Mouse (Mus musculus) kidney, postnatal 0 days (tissue): ENCODE results near the gene Cilp. TPM values are rescaled to one million over a fixed set of nuclear protein-coding genes. Genes with fewer than 3 reads are reported as not detected.
"Not testable (repeated sequence)": the region's sequence is repeated elsewhere in the genome, so short reads cannot be mapped to it uniquely, and the experiment has no call there.

Experiments used
- ATAC-seq: fragments of 200-750 bp; cut with Nextera tagmentation; replicated peaks from 2 replicates; pipeline ENCODE4 v1.8.0; 2017; ENCODE audit warnings: low read depth, moderate number of reproducible peaks, moderate TSS enrichment, moderate library complexity; ENCODE audit not compliant: low FRiP score
- DNase-seq: peaks from one replicate; pipeline ENCODE4 v3.0.0-alpha.2; 2016; ENCODE audit warnings: low spot score
- H3K27ac ChIP-seq: fragments of 300-500 bp; sonication (generic); 2 replicates; pipeline ENCODE4 v1.5.1; 2014; ENCODE audit warnings: mild to moderate bottlenecking
- H3K27me3 ChIP-seq: fragments of 300-500 bp; sonication (generic); 2 replicates; pipeline ENCODE4 v1.6.1; 2014; ENCODE audit warnings: low read length, mixed read lengths; ENCODE audit not compliant: insufficient read depth
- H3K36me3 ChIP-seq: fragments of 300-500 bp; sonication (generic); 2 replicates; pipeline ENCODE4 v1.6.1; 2014; ENCODE audit warnings: low read length, mixed read lengths; ENCODE audit not compliant: insufficient read depth
- H3K4me1 ChIP-seq: fragments of 300-500 bp; sonication (generic); replicated peaks from 2 replicates; pipeline ENCODE4 v1.6.1; 2014; ENCODE audit warnings: antibody characterized with exemption, low read length, mixed read lengths; ENCODE audit not compliant: insufficient read depth
- H3K4me2 ChIP-seq: fragments of 300-500 bp; sonication (generic); 2 replicates; pipeline ENCODE4 v1.6.1; 2014; ENCODE audit warnings: mild to moderate bottlenecking, low read length, moderate library complexity, mixed read lengths
- H3K4me3 ChIP-seq: fragments of 300-500 bp; sonication (generic); replicated peaks from 2 replicates; pipeline ENCODE4 v1.5.1; 2014; ENCODE audit warnings: low read depth, low read length
- H3K9ac ChIP-seq: fragments of 300-500 bp; sonication (generic); 2 replicates; pipeline ENCODE4 v1.6.1; 2014; ENCODE audit warnings: low read depth, low read length
- H3K9me3 ChIP-seq: fragments of 300-500 bp; sonication (generic); replicated peaks from 2 replicates; pipeline ENCODE4 v1.6.1; 2016; ENCODE audit warnings: low read length, inconsistent platforms, mixed read lengths
- CTCF ChIP-seq: IDR thresholded peaks from 2 replicates; pipeline ENCODE4 v1.5.1; 2016; ENCODE audit warnings: antibody characterized with exemption, low read depth, mild to moderate bottlenecking, moderate library complexity
- WGBS: fragments of 180-500 bp; shearing (Covaris S2); extraction: QIAGEN DNeasy Blood & Tissue Kit; methylation state at CpG from one replicate; pipeline ENCODE4 v1.1.7; 2014; 5-methylcytosine and 5-hydroxymethylcytosine counted together
- polyA plus RNA-seq: library from polyadenylated mRNA; unstranded; fragments of >200 nt; fragmentation: Nextera tagmentation; extraction: Ambion mirVana; gene quantifications from 2 replicates; pipeline ENCODE4 v1.2.1, GENCODE M21; 2015

Gene Cilp
- polyA plus RNA-seq: 0.33 and 0.51 TPM in 2 replicates

- Histone ChIP-seq H3K36me3 (no peaks in the 10 kb centered on the region), H3K9me3 (no peaks in the 10 kb centered on the region), H3K9ac (peak within 1 kb of the TSS; percentile 40; the same call in 1 of the 2 replicates), H3K4me2 (no peak within 1 kb of the TSS), H3K4me3 (no peak within 1 kb of the TSS), H3K27ac (no peak within 1 kb of the TSS), H3K4me1 (peaks cover 6% of the 10 kb centered on the region), H3K27me3 (no peaks in the 10 kb centered on the region; the same call in 1 of the 2 replicates)
- no peak for TF ChIP-seq CTCF
- DNase-seq (peak; percentile 82), ATAC-seq (peak; percentile 36; the same call in 1 of the 2 replicates)
- 29% methylated on average over 5 of the region's 5 CpGs for WGBS
Measured at GRCm38 (mm10) chr9:65264959-65265358, at the start of gene Cilp. TSS of gene Cilp (plus strand) at chr9:65265180.

GRCm38 (mm10) chr9:65215494-65216126 is 49.4 kb upstream of the Cilp start:
- peak overlapping the region; percentile 87 for H3K4me2 ChIP-seq
- H3K4me3 ChIP-seq: peak overlapping the region; percentile 59
- peak; percentile 44; the same call in 1 of the 2 replicates for ATAC-seq
- peak; percentile 78 for DNase-seq
- 5% methylated on average over 31 of the region's 31 CpGs for WGBS
- H3K9me3 ChIP-seq: no peaks in the 10 kb centered on the region
- peaks cover 16% of the 10 kb centered on the region; the same call in 1 of the 2 replicates for H3K4me1 ChIP-seq
- no peaks in the 10 kb centered on the region for H3K36me3 ChIP-seq
- no peak for TF ChIP-seq CTCF
- H3K27me3 ChIP-seq: no peaks in the 10 kb centered on the region
- H3K27ac ChIP-seq: peak overlapping the region; percentile 95
- peak overlapping the region; percentile 81 for H3K9ac ChIP-seq

DNA sequence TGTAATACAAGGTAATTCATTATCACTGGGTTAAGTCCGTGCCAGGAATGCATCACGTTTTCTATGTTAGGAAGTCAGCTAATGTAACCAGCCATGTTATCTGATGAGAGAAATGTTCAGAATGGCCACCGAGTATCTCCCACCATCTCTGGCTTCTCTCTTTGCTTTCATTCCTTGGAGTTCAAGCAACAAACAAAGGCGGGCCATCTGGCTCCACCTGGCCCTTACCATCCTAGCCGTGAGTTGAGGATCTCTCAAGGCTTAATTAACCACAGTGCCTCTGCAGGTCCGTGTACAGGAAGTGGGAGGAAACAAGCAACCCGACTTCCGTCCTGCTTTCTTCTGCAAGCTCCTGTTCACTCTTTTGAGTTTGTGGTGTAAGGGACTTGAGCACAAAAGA is 48.0 kb upstream of the Cilp start:
- WGBS: 38% methylated on average over 8 of the region's 8 CpGs
- Histone ChIP-seq H3K27ac (no peak overlapping the region), H3K27me3 (no peaks in the 10 kb centered on the region), H3K4me1 (peaks cover 16% of the 10 kb centered on the region; the same call in 1 of the 2 replicates), H3K9ac (no peak overlapping the region), H3K4me2 (peak overlapping the region; percentile 11; the same call in 1 of the 2 replicates), H3K4me3 (no peak overlapping the region), H3K36me3 (no peaks in the 10 kb centered on the region), H3K9me3 (no peaks in the 10 kb centered on the region)
- no peak for DNase-seq
- no peak for ATAC-seq
- TF ChIP-seq CTCF: no peak

GRCm38 (mm10) chr9:65217661-65218060 is 47.3 kb upstream of the Cilp start:
- no peaks in the 10 kb centered on the region for H3K27me3 ChIP-seq
- H3K4me3 ChIP-seq: no peak overlapping the region
- H3K9ac ChIP-seq: no peak overlapping the region
- WGBS: 50% methylated on average over 6 of the region's 6 CpGs
- H3K4me2 ChIP-seq: no peak overlapping the region
- no peak for DNase-seq
- ATAC-seq: no peak
- TF ChIP-seq CTCF: no peak
- H3K4me1 ChIP-seq: peaks cover 16% of the 10 kb centered on the region; the same call in 1 of the 2 replicates
- 0 out of 2 replicates have a peak overlapping the region, but pooled peaks have one; percentile 15 for H3K27ac ChIP-seq
- no peaks in the 10 kb centered on the region for H3K9me3 ChIP-seq
- no peaks in the 10 kb centered on the region for H3K36me3 ChIP-seq

DNA sequence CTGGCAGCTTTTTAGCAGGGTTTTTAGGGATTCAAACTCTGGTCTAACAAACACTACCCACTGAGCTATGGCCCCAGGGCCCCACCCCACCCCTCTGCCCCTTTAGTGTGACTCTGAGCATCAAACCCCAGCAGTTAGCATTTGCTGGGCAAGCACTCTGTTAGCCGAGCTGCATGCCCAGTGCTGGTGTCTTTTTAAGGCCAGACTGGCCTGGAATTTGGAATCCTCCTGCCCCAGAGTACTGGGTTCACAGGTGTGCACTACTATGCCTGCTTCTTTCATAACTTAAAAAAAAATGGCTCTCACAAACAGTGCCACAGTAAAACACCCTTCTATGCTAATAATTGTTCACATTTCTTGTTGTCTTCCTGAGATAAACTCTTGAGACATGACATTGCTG is 46.1 kb upstream of the Cilp start:
- ATAC-seq (no peak), DNase-seq (no peak)
- no peaks in the 10 kb centered on the region for H3K9me3 ChIP-seq
- H3K9ac ChIP-seq: no peak overlapping the region
- H3K27me3 ChIP-seq: no peaks in the 10 kb centered on the region
- H3K4me1 ChIP-seq: peaks cover 16% of the 10 kb centered on the region; the same call in 1 of the 2 replicates
- no peak overlapping the region for H3K4me3 ChIP-seq
- no peak overlapping the region for H3K27ac ChIP-seq
- no peaks in the 10 kb centered on the region for H3K36me3 ChIP-seq
- no peak for TF ChIP-seq CTCF
- WGBS: 59% methylated on average over 1 of the region's 1 CpGs
- H3K4me2 ChIP-seq: no peak overlapping the region

DNA sequence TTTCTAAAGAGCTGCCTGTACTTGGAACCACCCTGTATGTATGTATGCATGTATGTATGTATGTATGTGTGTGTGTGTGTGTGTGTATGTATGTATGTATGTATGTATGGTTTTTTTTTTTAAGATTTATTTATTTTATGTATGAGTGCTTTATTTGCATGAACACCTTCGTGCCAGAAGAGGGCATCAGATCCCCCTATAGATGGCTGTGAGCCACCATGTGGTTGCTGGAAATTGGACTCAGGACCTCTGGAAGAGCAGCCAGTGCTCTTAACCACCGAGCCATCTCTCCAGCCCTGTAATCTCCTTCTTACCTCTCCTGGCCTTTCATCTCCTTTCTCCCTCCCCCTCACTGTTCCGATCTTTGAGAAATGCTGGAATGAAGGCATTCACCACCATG is 44.6 kb upstream of the Cilp start:
- peaks cover 15% of the 10 kb centered on the region; the same call in 1 of the 2 replicates for H3K4me1 ChIP-seq
- peak; percentile 58 for TF ChIP-seq CTCF
- ATAC-seq, DNase-seq, H3K4me3 ChIP-seq, H3K4me2 ChIP-seq, H3K9ac ChIP-seq, H3K27me3 ChIP-seq, H3K27ac ChIP-seq, H3K9me3 ChIP-seq, H3K36me3 ChIP-seq: not testable (repeated sequence)
- WGBS: 31% methylated on average over 3 of the region's 3 CpGs

- H3K36me3 ChIP-seq: no peaks in the 10 kb centered on the region
- H3K27me3 ChIP-seq: no peaks in the 10 kb centered on the region
- no peak overlapping the region for H3K4me3 ChIP-seq
- no peak for ATAC-seq
- H3K4me2 ChIP-seq: no peak overlapping the region
- DNase-seq: no peak
- no peak overlapping the region for H3K27ac ChIP-seq
- TF ChIP-seq CTCF: no peak
- H3K4me1 ChIP-seq: no peaks in the 10 kb centered on the region
- 79% methylated on average over 6 of the region's 6 CpGs for WGBS
- no peak overlapping the region for H3K9ac ChIP-seq
- no peaks in the 10 kb centered on the region for H3K9me3 ChIP-seq
Measured at GRCm38 (mm10) chr9:65223927-65224326, 41.1 kb upstream of the Cilp start.
